Mouse (Mus musculus) liver, embryonic 14.5 days (tissue): ENCODE measurements around the gene Il34. TPM values are rescaled to one million over a fixed set of nuclear protein-coding genes. Genes with fewer than 3 reads are reported as not detected.
A peak's percentile ranks its signal among the peaks of the same experiment; 100 is the strongest.

Experiments used
- ATAC-seq: fragments of 200-750 bp; cut with Nextera tagmentation; 2 replicates; pipeline ENCODE4 v1.8.0; 2017; ENCODE audit warnings: moderate number of reproducible peaks, mild to moderate bottlenecking, moderate library complexity; ENCODE audit not compliant: insufficient read depth
- DNase-seq, 3 experiments: peaks; one replicate each; pipeline ENCODE4 v3.0.0-alpha.2; 2012 to 2013; ENCODE audit warnings: low read depth in 3 of 3, low spot score in 3 of 3
- H3K27ac ChIP-seq: fragments of 300-500 bp; sonication (generic); 2 replicates; pipeline ENCODE4 v1.5.1; 2014; ENCODE audit warnings: moderate library complexity, mild to moderate bottlenecking, control low read depth, inconsistent platforms
- H3K27me3 ChIP-seq: fragments of 300-500 bp; sonication (generic); 2 replicates; pipeline ENCODE4 v1.6.1; 2014; ENCODE audit warnings: mild to moderate bottlenecking, low read length, moderate library complexity; ENCODE audit not compliant: control insufficient read depth, insufficient read depth
- H3K36me3 ChIP-seq: fragments of 300-500 bp; sonication (generic); replicated peaks from 2 replicates; pipeline ENCODE4 v1.6.1; 2014; ENCODE audit warnings: low read depth; ENCODE audit not compliant: control insufficient read depth, insufficient read depth
- H3K4me1 ChIP-seq, 2 experiments: fragments of 200-500 bp in 1 of 2; fragments of 300-500 bp in 1 of 2; sonication (generic) in 1 of 2; replicated peaks; 2 replicates each; pipeline ENCODE4 v1.6.1; 2012 to 2014; ENCODE audit warnings: antibody characterized with exemption in 1 of 2, inconsistent platforms in 1 of 2, low read length in 1 of 2; ENCODE audit not compliant: control insufficient read depth in 2 of 2, insufficient read depth in 2 of 2
- H3K4me2 ChIP-seq: fragments of 300-500 bp; sonication (generic); 2 replicates; pipeline ENCODE4 v1.6.1; 2014; ENCODE audit warnings: low read depth, mild to moderate bottlenecking, control low read depth, moderate library complexity
- H3K4me3 ChIP-seq, 2 experiments: fragments of 200-500 bp in 1 of 2; fragments of 300-500 bp in 1 of 2; sonication (generic) in 1 of 2; 2 replicates each; pipeline ENCODE4 v1.5.1; 2012 to 2014; ENCODE audit warnings: low read depth in 2 of 2, low read length in 2 of 2, mild to moderate bottlenecking in 2 of 2, control low read depth in 1 of 2, inconsistent platforms in 1 of 2, moderate library complexity in 1 of 2; ENCODE audit not compliant: insufficient read depth in 1 of 2
- H3K9ac ChIP-seq: fragments of 300-500 bp; sonication (generic); replicated peaks from 2 replicates; pipeline ENCODE4 v1.6.1; 2014; ENCODE audit warnings: mild to moderate bottlenecking, control low read depth, moderate library complexity
- H3K9me3 ChIP-seq: fragments of 300-500 bp; sonication (generic); 2 replicates; pipeline ENCODE4 v1.6.1; 2016; ENCODE audit warnings: low read length, mixed read lengths; ENCODE audit not compliant: control insufficient read depth
- CTCF ChIP-seq: IDR thresholded peaks from 2 replicates; pipeline ENCODE4 v1.5.1; 2016; ENCODE audit warnings: antibody characterized with exemption, low read depth, control low read depth
- EP300 ChIP-seq: IDR thresholded peaks from 2 replicates; pipeline ENCODE4 v1.6.1; 2016; ENCODE audit warnings: antibody characterized with exemption, low read depth
- WGBS: fragments of 180-500 bp; shearing (Covaris S2); extraction: QIAGEN DNeasy Blood & Tissue Kit; methylation state at CpG from one replicate; pipeline ENCODE4 v1.1.7; 2014; ENCODE audit not compliant: insufficient replicate concordance; 5-methylcytosine and 5-hydroxymethylcytosine counted together
- polyA plus RNA-seq, 2 experiments: library from polyadenylated mRNA; depleted of rRNA in 1 of 2; stranded (reverse) in 1 of 2; unstranded in 1 of 2; fragments of >200 nt; fragmentation: Nextera tagmentation in 1 of 2; extraction: Ambion mirVana in 1 of 2; gene quantifications; 2 replicates each; pipeline versions ENCODE4 v1.2.1 to v1.2.3; 2012 to 2014

Il34 gene
- polyA plus RNA-seq, 2 experiments: not detected

DNA sequence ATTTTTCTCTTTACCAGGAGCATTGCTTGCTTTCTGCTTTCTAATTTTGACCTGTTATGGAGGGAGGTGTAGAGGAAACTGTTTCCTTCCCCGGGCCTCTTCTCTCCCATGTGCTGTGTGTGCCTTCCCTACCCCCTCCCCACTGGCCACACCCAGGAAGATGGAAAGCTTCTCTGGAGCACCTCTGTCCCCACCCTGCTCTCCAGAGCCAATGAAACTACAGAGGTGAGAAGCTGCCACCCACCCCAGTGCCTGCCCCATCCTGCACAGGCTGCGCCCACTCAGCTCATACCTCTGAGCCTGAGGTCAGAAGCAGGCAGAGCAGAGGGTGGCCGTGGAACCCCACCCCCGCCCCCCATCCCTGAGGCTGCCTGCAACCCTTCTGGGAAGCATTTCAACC is 51.0 kb downstream of the Il34 start:
- Histone ChIP-seq H3K9me3 (no peaks in the 10 kb centered on the region), H3K4me2 (no peak overlapping the region), H3K4me1 (no peaks in the 10 kb centered on the region), H3K36me3 (no peaks in the 10 kb centered on the region), H3K4me3 (no peak overlapping the region), H3K9ac (no peak overlapping the region), H3K27me3 (no peaks in the 10 kb centered on the region), H3K27ac (no peak overlapping the region)
- no peak for TF ChIP-seq EP300
- no peak for TF ChIP-seq CTCF
- 45% methylated on average over 4 of the region's 4 CpGs for WGBS
- DNase-seq: no peak
- no peak for ATAC-seq

DNA sequence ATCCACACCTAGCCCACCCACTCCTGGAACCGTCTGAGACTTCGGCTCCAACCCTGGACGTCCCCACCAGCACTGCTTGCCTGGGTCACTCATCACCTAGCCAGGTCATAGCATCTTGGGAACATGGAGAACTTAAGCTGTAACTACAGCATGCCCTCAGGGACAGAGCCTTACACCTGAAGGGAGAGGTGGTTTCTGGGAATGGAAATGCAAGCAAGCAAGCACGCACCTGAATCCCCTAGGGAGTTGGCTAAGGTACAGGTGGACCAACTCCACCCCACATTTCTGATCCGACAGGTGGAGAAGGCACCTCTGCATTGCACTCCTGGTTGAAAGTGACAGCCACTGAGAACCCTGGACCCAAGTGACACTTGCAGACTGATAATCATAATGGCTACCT is 54.2 kb downstream of the Il34 start:
- TF ChIP-seq EP300: no peak
- TF ChIP-seq CTCF: no peak
- no peak for ATAC-seq
- H3K4me1 ChIP-seq: no peaks in the 10 kb centered on the region
- no peak overlapping the region for H3K27ac ChIP-seq
- no peak overlapping the region for H3K9ac ChIP-seq
- 67% methylated on average over 5 of the region's 5 CpGs for WGBS
- no peaks in the 10 kb centered on the region for H3K9me3 ChIP-seq
- DNase-seq: no peak
- no peaks in the 10 kb centered on the region; the same call in 1 of the 2 replicates for H3K27me3 ChIP-seq
- H3K4me3 ChIP-seq: no peak overlapping the region
- no peaks in the 10 kb centered on the region for H3K36me3 ChIP-seq
- no peak overlapping the region for H3K4me2 ChIP-seq

DNA sequence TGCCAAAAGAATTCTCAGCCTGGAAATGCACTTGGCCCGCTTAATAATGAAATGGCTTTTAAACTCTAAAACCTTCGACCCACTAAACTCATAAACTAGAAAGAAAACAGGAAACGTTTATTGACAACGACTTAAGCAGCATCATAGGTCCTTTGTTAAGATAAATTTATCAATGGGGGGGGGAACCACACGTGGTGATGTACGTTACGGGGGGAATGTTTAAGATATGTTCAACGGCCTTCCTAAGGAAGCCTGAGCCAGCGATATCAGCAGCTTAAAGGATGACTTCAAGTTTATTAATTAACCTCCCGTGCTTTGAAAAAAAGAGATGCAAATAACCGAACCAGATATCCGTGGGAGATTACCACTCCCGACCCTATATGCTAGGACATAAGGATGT is 55.5 kb downstream of the Il34 start:
- WGBS: 34% methylated on average over 13 of the region's 13 CpGs
- TF ChIP-seq CTCF (no peak), EP300 (no peak)
- ATAC-seq (no peak), DNase-seq (no peak)
- Histone ChIP-seq H3K9me3 (no peaks in the 10 kb centered on the region), H3K4me1 (no peaks in the 10 kb centered on the region), H3K27me3 (no peaks in the 10 kb centered on the region; the same call in 1 of the 2 replicates), H3K9ac (no peak overlapping the region), H3K4me3 (no peak overlapping the region), H3K36me3 (no peaks in the 10 kb centered on the region), H3K4me2 (no peak overlapping the region), H3K27ac (no peak overlapping the region)

DNA sequence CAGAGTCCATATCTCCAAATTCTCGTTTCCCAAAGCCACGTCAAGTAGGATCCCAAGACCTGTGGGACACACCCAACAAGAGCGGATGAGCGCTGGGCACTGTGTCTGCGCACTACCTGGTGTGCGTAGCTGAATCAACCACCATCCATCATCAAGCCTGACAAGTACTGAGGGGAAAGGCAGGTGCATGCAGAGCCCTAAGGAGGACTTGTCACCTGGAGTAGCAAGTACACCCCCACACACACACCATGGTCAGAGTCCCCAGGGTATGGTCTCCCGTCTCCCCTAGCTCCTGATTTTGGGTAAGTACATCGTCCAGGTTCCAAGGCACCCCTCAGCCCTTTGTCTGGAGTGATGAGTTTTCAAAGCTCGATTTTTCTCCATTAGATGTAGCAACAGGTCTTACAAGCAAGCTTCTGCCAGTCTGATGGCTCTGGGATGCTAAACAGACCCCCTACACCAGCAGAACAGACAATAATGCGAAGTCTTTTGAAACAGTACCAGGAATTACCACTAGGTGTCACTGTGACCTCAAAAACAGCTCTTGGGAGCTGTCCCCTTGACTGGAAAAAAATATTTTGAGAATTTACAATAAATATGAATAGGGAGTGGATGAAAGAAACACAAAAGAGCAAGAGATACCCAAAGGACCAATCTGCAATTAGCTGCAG is 56.1 kb downstream of the Il34 start:
- Histone ChIP-seq H3K4me3 (no peak overlapping the region), H3K27me3 (no peaks in the 10 kb centered on the region; the same call in 1 of the 2 replicates), H3K27ac (no peak overlapping the region), H3K36me3 (no peaks in the 10 kb centered on the region), H3K4me1 (no peaks in the 10 kb centered on the region), H3K4me2 (no peak overlapping the region), H3K9ac (no peak overlapping the region), H3K9me3 (no peaks in the 10 kb centered on the region)
- 50% methylated on average over 10 of the region's 10 CpGs for WGBS
- DNase-seq (peak; percentile 17 to 41 (median 27)), ATAC-seq (no peak)
- TF ChIP-seq CTCF: peak; percentile 80
- no peak for TF ChIP-seq EP300

DNA sequence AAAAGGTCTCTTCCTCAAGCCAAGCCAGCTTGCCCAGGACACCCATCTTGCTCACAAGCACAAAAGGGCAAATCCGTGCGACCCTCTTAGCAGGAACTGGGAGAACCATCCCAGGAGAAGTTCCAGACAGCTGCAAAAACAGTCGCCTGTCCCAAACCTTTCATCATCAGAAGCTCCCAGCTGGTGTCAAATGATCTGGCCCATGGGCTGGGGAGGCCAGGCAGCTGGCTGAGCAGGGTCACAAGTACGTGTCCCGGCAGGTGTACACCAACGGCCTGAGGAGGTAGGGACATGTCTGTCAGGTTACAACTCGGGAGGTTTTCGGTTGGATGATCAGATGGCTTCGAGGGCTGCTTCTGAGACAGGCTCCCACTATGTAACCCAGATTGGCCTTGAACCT is 59.1 kb downstream of the Il34 start:
- no peaks in the 10 kb centered on the region; the same call in 1 of the 2 replicates for H3K27me3 ChIP-seq
- H3K4me3 ChIP-seq: no peak overlapping the region
- no peaks in the 10 kb centered on the region for H3K4me1 ChIP-seq
- no peaks in the 10 kb centered on the region for H3K36me3 ChIP-seq
- no peak overlapping the region for H3K4me2 ChIP-seq
- no peaks in the 10 kb centered on the region for H3K9me3 ChIP-seq
- H3K27ac ChIP-seq: no peak overlapping the region
- no peak for DNase-seq
- TF ChIP-seq EP300 (no peak), CTCF (no peak)
- no peak overlapping the region for H3K9ac ChIP-seq
- WGBS: 62% methylated on average over 9 of the region's 9 CpGs
- no peak for ATAC-seq
